Mouse (Mus musculus) erythroblast, adult 5-6 weeks (primary cell): ENCODE measurements around the gene Lrrc15. TPM values are rescaled to one million over a fixed set of nuclear protein-coding genes. Genes with fewer than 3 reads are reported as not detected.

Source experiments
- ATAC-seq: replicated peaks from 2 replicates; pipeline ENCODE4 v1.8.0; 2016; ENCODE audit warnings: moderate number of reproducible peaks, mild to moderate bottlenecking, moderate TSS enrichment, inconsistent platforms; ENCODE audit not compliant: poor library complexity, low FRiP score, severe bottlenecking
- total RNA-seq, 2 experiments: library from RNA; stranded (forward) in 1 of 2; stranded (reverse) in 1 of 2; fragments of 150-400 nt in 1 of 2; fragments of 200-764, 138-1000 nt in 1 of 2; gene quantifications; 2 replicates each; pipeline versions ENCODE4 v1.2.3 to v1.2.4; 2015 to 2017; ENCODE audit warnings: low replicate concordance in 2 of 2

The Lrrc15 gene
- total RNA-seq, 2 experiments from 2014 or later, result 0.09 TPM; not detected in 1

DNA sequence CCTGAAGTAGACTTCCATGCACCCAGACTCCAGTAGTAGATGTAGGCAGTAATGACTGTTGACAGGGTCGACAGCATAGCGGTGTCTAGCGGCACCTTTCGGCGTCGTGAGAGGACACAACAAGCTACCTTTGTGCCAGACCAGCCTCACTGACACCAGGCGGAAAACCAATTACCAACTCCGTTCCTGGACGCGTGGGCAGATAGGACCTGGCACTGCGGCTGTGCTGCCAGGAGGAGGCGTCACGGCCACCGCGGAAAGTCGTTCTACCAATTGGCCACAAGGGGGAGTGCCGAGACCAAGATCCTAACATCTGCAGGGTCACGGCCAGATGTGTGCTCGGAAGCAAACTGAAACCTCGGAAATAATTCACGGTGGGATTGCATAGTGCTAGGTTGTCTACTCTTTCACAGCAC is 31.0 kb downstream of the Lrrc15 start:
- peak; percentile 98 for ATAC-seq

- no peak for ATAC-seq
Observed at GRCm38 (mm10) chr16:30244037-30244700, 38.9 kb downstream of the Lrrc15 start.

GRCm38 (mm10) chr16:30241623-30242022 is 41.4 kb downstream of the Lrrc15 start:
- ATAC-seq, result no peak

DNA sequence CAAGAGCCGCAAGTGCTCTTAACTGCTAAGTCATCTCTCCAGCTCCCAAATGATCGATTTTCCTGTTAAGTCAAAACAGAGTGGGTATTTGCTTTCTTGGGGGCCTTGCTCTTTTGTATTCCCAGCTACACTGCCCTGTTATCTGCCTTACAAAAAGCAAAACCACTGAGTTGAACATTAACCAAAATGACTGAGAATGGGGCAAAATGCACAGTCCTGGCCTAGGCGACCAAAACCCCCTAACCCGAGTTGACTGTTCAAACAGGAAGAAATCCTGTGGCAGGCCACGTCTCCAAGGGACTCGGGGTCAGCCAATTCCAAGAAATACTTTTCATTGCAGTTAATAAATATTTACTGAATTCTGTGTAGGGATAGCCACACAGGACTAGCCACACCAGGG is 44.3 kb downstream of the Lrrc15 start:
- no peak for ATAC-seq

GRCm38 (mm10) chr16:30236091-30236699 is 46.9 kb downstream of the Lrrc15 start:
- 0 out of 2 replicates have a peak, but pooled peaks have one; percentile 55 for ATAC-seq

GRCm38 (mm10) chr16:30235577-30235976 is 47.5 kb downstream of the Lrrc15 start:
- ATAC-seq, result no peak

GRCm38 (mm10) chr16:30234636-30235546 is 48.2 kb downstream of the Lrrc15 start:
- ATAC-seq, result no peak

GRCm38 (mm10) chr16:30234077-30234476 is 49.0 kb downstream of the Lrrc15 start:
- no peak for ATAC-seq

GRCm38 (mm10) chr16:30231882-30232604 is 51.0 kb downstream of the Lrrc15 start:
- ATAC-seq, result no peak

DNA sequence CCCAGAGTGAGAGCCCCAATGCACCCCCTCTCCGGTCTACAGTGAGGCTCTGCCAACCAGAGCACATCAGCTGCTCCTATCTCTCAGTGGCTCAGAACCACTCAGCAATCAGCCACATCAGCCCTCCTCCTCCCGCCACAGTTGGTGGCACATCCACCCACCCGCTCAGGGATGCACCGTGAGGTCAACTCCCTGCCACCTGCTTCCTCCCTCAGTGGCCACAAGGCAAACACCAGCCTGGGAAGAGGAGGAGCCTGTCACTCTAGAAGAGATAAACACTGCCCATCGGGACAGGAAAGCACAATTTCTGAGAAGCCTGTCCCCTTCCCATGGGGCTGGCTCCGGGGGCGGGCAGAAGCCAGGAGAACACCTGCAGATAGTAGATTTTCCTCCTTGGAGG is 55.7 kb downstream of the Lrrc15 start:
- no peak for ATAC-seq

DNA sequence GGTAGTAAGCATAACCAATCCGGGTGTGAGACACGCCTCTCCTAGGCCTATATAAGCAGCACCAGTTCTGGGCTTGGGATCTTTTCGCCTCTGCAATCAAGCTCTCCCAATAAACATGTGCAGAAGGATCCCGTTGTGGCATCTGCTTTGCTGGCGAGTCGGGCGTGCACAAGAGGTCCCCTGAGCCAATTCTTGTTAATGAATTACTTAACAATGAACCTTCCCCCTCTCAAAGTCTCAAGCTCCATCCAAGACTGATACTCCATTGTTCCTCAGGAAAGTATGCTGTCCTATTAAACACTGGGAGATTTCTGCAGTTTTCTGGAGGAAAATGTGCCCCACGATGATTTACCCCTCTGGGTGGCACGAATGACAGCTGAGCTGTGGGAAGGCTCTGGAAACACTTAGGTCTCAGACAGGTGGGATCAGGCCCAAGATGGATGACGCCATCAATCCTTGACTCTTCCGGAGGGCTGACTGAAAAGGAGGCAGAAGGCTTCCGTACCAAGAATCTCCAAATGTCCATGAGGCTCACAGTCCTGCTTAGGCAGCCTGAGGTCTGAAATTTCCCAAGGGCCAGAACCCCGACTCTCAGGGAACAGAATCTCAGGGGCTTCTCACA is 61.8 kb downstream of the Lrrc15 start:
- no peak for ATAC-seq

Other genes starting within 250 kb of the Lrrc15 start
- not detected in 2 replicates for gene Hes1, start 218.9 kb downstream of the Lrrc15 start, total RNA-seq (2015; ENCODE audit: low replicate concordance)
- 0.26 and 10.9 TPM in 2 replicates for gene Hes1, start 218.9 kb downstream of the Lrrc15 start, total RNA-seq (2017; ENCODE audit: low replicate concordance)
- not detected in 2 replicates for gene Cpn2, start 15.8 kb downstream of the Lrrc15 start, total RNA-seq (2015; ENCODE audit: low replicate concordance)
- gene Cpn2, start 15.8 kb downstream of the Lrrc15 start, total RNA-seq (2017; ENCODE audit: low replicate concordance), result not detected in 2 replicates
- gene Gp5, start 27.5 kb upstream of the Lrrc15 start, total RNA-seq (2015; ENCODE audit: low replicate concordance), result 1.0 TPM in 1 of 2 replicates, not detected in the other
- 0.77 and 2.1 TPM in 2 replicates for gene Gp5, start 27.5 kb upstream of the Lrrc15 start, total RNA-seq (2017; ENCODE audit: low replicate concordance)
- gene Atp13a3, start 122.7 kb upstream of the Lrrc15 start, total RNA-seq (2015; ENCODE audit: low replicate concordance), result 46.4 and 64.9 TPM in 2 replicates
- 36.7 and 38.2 TPM in 2 replicates for gene Atp13a3, start 122.7 kb upstream of the Lrrc15 start, total RNA-seq (2017; ENCODE audit: low replicate concordance)